Mouse (Mus musculus) olfactory bulb, adult 2 months (tissue): ENCODE results near the gene Fubp3.

ENCODE experiments used
- CTCF ChIP-seq: fragments of 200-500 bp; IDR thresholded peaks from 2 replicates; pipeline ENCODE4 v1.5.1; 2012; ENCODE audit warnings: low read depth, mild to moderate bottlenecking, low read length, moderate library complexity; ENCODE audit not compliant: insufficient read depth
- POLR2A ChIP-seq: fragments of 200-500 bp; IDR thresholded peaks from 2 replicates; pipeline ENCODE4 v1.6.1; 2012; ENCODE audit warnings: mild to moderate bottlenecking, low read depth, low read length, moderate library complexity; ENCODE audit not compliant: insufficient read depth

GRCm38 (mm10) chr2:31639466-31639760, 67.0 kb downstream of the Fubp3 start:
- TF ChIP-seq CTCF = no peak
- TF ChIP-seq POLR2A = no peak
